Mouse (Mus musculus) thymus, adult 2 months (tissue): ENCODE measurements around the gene Lhfpl2. TPM values are rescaled to one million over a fixed set of nuclear protein-coding genes. Genes with fewer than 3 reads are reported as not detected.
A peak's percentile ranks its signal among the peaks of the same experiment; 100 is the strongest.
"Not testable (repeated sequence)": the region's sequence is repeated elsewhere in the genome, so short reads cannot be mapped to it uniquely, and the experiment has no call there.

Experiments
- DNase-seq: peaks from one replicate; pipeline ENCODE4 v3.0.0; 2021
- H3K27ac ChIP-seq: fragments of 200-500 bp; 2 replicates; pipeline ENCODE4 v1.5.1; 2012; ENCODE audit warnings: low read length, control low read depth; ENCODE audit not compliant: control insufficient read depth, insufficient read depth
- H3K27me3 ChIP-seq: fragments of 200-500 bp; 2 replicates; pipeline ENCODE4 v1.6.1; 2012; ENCODE audit warnings: mild to moderate bottlenecking, low read length, moderate library complexity, mixed read lengths; ENCODE audit not compliant: control insufficient read depth, insufficient read depth
- H3K36me3 ChIP-seq: fragments of 200-500 bp; 2 replicates; pipeline ENCODE4 v1.6.1; 2012; ENCODE audit warnings: mild to moderate bottlenecking, low read length, moderate library complexity; ENCODE audit not compliant: control insufficient read depth, insufficient read depth
- H3K4me1 ChIP-seq: fragments of 200-500 bp; replicated peaks from 2 replicates; pipeline ENCODE4 v1.6.1; 2012; ENCODE audit warnings: low read length; ENCODE audit not compliant: control insufficient read depth, insufficient read depth
- H3K4me3 ChIP-seq: fragments of 200-500 bp; 2 replicates; pipeline ENCODE4 v1.5.1; 2012; ENCODE audit warnings: mild to moderate bottlenecking, low read length, control low read depth, moderate library complexity; ENCODE audit not compliant: control insufficient read depth, insufficient read depth
- CTCF ChIP-seq: fragments of 200-500 bp; IDR thresholded peaks from 2 replicates; pipeline ENCODE4 v1.5.1; 2012; ENCODE audit warnings: mild to moderate bottlenecking, control low read depth, low read length, moderate library complexity, borderline replicate concordance; ENCODE audit not compliant: control insufficient read depth, poor library complexity, insufficient read depth; ENCODE audit errors: extremely low read depth
- POLR2A ChIP-seq: fragments of 200-500 bp; IDR thresholded peaks from 2 replicates; pipeline ENCODE4 v1.6.1; 2012; ENCODE audit warnings: mild to moderate bottlenecking, low read length, control low read depth, moderate library complexity; ENCODE audit not compliant: control insufficient read depth, poor library complexity, insufficient read depth; ENCODE audit errors: extremely low read depth
- WGBS: fragments of 180-500 bp; shearing (Covaris S2); methylation state at CpG from one replicate; pipeline ENCODE4 v1.1.7; 2018; 5-methylcytosine and 5-hydroxymethylcytosine counted together
- polyA plus RNA-seq: library from polyadenylated mRNA; depleted of rRNA; stranded (reverse); fragments of >200 nt; gene quantifications from 2 replicates; pipeline ENCODE4 v1.2.3, GENCODE M21; 2012; rRNA removed

Lhfpl2 gene
- polyA plus RNA-seq, result 6.6 and 8.2 TPM in 2 replicates

DNA sequence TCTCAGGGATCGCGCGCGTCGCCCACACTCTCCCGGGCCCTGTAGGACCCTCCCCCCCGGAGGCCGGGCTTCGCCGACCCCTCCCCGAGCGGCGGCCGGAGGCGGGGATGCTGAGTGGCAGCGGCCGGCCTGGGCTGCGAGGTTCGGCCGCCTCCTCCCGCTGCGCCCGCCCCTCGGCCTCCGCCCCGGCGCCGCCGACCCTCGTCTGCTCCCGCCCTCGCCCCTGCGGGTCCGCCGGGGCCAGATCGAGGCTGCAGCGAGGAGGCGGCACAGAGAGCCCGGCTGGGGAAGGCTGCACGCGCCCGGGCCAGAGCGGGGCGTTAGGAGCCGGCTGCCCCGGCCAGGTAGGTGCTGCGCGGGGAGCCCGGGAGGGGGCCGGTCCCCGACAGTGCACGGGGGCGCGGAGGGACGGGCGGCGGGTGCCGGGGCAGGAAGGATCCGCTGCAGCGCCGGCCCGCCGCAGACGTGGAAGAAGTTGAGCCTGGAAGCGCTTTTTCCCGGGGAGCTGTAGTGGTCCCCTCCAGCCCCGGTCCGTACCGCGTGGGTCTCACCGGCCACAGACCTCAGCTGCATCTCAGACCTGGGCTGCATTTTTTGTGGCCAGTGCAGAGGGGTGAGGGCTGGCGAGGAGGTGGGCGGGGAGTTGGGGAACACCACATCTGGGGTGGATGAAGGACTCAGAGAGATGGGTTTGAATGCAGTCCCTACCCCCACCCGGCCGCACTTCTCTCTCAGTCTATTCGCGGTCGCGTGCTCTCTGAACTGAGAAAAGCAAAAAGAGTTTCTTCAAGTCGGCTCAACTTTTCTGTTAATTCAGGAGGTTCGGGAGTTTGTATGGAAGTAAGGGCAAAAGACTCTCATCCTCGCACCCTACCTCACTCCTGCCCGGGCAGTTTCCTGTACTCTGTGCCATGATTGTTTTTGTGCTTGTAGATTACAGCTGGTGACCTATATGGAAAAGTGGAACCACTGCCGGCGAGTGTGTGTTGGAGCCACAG lies at the start of gene Lhfpl2:
Lhfpl2 (plus strand) TSS at position 234 of the 998 bp plus-strand sequence.
- H3K36me3 ChIP-seq, result no peaks in the 10 kb centered on the region
- peak; percentile 23 for DNase-seq
- H3K27me3 ChIP-seq, result peaks cover 16% of the 10 kb centered on the region
- H3K4me1 ChIP-seq, result peaks cover 14% of the 10 kb centered on the region
- H3K4me3 ChIP-seq, result peak within 1 kb of the TSS; percentile 40
- TF ChIP-seq CTCF, result no peak
- TF ChIP-seq POLR2A, result no peak
- no peak within 1 kb of the TSS for H3K27ac ChIP-seq
- under 1% methylated on average over 83 of the region's 85 CpGs for WGBS

DNA sequence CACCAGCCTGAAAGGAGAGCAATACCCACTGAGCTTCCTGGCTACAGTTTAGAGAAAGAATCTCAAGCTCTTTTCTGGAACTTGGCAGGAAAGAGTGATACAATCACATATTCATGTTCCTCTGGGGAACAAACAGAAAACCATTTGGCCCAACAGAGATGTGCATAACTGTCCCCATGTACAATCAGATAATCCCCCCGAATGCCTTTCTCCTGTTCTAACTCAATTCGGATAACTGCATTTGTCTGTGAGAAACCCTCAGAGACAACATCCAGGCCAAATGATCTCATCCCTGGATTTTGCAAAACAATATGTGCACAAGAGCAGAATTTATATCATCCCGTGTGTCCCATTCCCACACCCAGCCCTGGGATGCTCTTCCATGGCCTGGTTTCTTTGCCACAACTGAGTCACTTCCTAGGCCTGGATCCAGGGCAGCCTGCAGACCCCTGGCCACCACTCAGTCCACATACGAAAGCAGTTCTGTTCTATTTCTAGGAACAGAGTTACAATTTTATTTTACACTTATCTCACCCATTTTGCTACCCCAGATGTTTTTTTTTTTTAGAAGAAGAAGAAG lies 45.5 kb upstream of the Lhfpl2 start:
- Histone ChIP-seq H3K4me3 (no peak overlapping the region), H3K4me1 (no peaks in the 10 kb centered on the region), H3K36me3 (no peaks in the 10 kb centered on the region), H3K27me3 (no peaks in the 10 kb centered on the region), H3K27ac (no peak overlapping the region)
- no peak for DNase-seq
- TF ChIP-seq POLR2A (no peak), CTCF (no peak)
- 95% methylated on average over 4 of the region's 4 CpGs for WGBS

DNA sequence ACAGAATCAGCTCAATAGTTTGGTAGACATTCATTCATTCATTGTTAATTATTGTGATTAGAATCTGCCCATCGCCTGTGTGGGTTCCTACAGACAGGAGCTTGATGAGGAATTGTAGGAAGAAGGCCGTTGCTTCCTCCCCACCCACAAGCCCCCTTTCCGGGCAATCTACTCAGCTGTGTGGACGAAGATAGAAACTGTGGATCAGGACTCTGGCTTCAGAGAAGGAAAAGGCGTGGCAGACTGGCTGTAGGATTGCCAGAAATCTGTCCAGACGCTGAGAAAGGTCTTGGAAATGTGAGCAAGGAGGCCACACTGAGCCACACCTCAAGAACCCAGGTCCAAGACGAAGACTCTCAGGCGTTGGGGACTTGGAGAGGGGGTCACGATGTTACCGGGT lies 43.6 kb upstream of the Lhfpl2 start:
- WGBS, result 94% methylated on average over 10 of the region's 10 CpGs
- no peak for DNase-seq

DNA sequence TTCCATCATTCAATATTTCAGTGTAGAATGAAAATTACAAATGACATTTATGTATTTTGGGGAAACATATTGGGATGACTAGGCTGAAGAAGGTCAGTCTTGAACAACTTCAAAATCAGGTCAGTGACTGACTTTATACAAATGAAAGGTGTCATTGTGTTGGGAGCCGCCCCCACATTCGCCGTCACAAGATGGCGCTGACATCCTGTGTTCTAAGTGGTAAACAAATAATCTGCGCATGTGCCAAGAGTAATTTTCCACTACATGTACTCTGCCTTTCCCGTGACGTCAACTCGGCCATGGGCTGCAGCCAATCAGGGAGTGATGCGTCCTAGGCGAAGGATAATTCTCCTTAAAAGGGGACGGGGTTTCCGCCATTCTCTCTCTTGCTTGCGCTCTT lies 33.0 kb upstream of the Lhfpl2 start:
- not testable (repeated sequence) for DNase-seq, H3K4me3 ChIP-seq, H3K27ac ChIP-seq, H3K4me1 ChIP-seq, H3K36me3 ChIP-seq, H3K27me3 ChIP-seq
- WGBS, result 80% methylated on average over 10 of the region's 13 CpGs

More for the DNA sequence above, 43.6 kb upstream of the Lhfpl2 start:
- no peaks in the 10 kb centered on the region for H3K27me3 ChIP-seq
- no peak overlapping the region for H3K4me3 ChIP-seq
- H3K36me3 ChIP-seq, result no peaks in the 10 kb centered on the region
- TF ChIP-seq POLR2A (no peak), CTCF (no peak)
- no peak overlapping the region for H3K27ac ChIP-seq
- no peaks in the 10 kb centered on the region for H3K4me1 ChIP-seq

DNA sequence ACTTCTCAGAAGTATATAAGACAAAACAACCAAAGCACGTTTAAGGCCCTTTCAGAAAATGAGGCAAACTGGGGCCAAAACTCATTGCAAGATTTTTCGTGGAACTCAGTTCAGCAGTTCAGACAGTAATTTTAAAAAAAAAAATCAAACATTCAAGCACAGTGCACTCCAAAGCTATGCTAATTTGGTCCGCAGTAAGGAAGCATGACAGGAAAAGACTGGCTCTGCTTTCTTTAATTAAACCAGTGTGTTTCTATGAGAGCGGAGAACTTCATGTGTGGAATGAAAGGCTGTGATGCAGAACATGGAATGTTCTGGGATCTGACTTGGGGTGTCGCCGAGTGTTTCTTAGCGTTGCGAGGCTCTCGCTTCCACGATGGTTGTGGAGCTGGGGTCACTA lies 28.4 kb upstream of the Lhfpl2 start:
- no peaks in the 10 kb centered on the region for H3K36me3 ChIP-seq
- no peaks in the 10 kb centered on the region for H3K27me3 ChIP-seq
- TF ChIP-seq CTCF (no peak), POLR2A (no peak)
- 95% methylated on average over 10 of the region's 10 CpGs for WGBS
- H3K4me1 ChIP-seq, result no peaks in the 10 kb centered on the region
- H3K4me3 ChIP-seq, result no peak overlapping the region
- no peak for DNase-seq
- H3K27ac ChIP-seq, result no peak overlapping the region

DNA sequence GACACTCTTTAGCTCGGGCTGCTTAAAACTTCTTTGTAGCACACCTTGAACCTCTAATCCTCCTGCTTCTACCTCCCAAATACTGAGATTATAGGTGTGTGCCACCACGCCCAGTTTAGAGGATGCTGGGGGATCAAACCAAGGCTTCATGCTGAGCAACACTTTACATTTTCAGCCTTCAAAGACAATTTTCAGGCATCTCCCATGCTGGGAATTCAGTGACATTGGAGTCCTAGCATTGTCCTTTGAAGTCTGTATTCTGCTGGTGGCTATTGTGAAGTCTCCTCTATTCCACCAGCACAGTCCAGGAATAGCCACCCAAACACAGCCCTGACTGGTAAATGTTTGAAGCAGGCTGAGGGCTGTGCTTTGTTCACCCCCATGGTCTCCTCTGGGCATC lies 27.0 kb upstream of the Lhfpl2 start:
- Histone ChIP-seq H3K27ac (no peak overlapping the region), H3K36me3 (no peaks in the 10 kb centered on the region), H3K4me3 (no peak overlapping the region), H3K4me1 (no peaks in the 10 kb centered on the region), H3K27me3 (no peaks in the 10 kb centered on the region)
- TF ChIP-seq CTCF, result no peak
- no peak for TF ChIP-seq POLR2A
- DNase-seq, result no peak
- 95% methylated on average over 2 of the region's 2 CpGs for WGBS
